Mouse (Mus musculus) T-cell, adult 2 months (primary cell): ENCODE results near the gene Slc35b2.

ENCODE experiments used
- DNase-seq: peaks from one replicate; pipeline ENCODE4 v3.0.0; 2022; ENCODE audit warnings: low spot score

Slc35b2 gene

DNA sequence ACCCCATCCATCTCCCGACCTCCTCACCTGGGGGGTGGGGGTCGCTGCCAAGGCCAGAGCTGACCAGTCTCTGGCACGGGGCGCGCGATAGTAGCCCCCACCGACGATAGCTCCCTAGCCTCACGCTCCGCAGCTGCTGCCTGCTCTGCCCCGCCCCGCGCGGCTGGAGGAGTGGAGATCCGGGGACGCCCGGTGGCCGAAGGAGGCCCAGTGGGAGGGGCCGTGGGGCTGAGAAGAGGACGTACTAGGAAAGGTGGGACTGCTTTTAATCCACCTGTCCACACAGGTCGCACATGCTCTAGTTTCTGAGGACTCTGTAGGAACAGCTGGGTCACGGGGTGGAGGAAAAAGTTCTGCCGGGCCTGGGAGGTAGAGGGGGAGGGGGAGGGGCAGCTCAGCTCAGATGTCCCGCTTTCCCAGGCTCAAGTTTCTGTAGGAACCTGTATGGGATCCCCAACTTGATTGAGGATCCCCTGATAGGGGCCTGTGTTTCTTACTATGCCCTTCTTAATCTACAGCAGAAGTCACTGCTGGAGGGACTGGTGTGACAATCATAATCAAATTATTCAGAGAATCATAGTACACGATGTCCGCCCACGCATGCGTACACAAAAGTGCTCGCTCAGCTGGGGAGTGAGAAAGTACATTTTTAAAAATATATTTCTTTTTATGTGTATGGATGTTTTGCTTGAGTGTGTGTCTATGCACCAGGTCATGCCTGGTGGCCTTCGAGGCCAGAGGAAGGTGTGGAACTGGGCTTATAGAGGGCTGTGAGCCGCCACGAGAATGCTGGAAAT lies 36.0 kb downstream of the Slc35b2 start, which contains the start of gene Slc29a1:
TSS of gene Slc29a1 (minus strand) at position 161 of the 797 bp plus-strand sequence.
- DNase-seq, result no peak

- DNase-seq, result no peak
Observed at GRCm38 (mm10) chr17:45600267-45600666, 36.6 kb downstream of the Slc35b2 start.

DNA sequence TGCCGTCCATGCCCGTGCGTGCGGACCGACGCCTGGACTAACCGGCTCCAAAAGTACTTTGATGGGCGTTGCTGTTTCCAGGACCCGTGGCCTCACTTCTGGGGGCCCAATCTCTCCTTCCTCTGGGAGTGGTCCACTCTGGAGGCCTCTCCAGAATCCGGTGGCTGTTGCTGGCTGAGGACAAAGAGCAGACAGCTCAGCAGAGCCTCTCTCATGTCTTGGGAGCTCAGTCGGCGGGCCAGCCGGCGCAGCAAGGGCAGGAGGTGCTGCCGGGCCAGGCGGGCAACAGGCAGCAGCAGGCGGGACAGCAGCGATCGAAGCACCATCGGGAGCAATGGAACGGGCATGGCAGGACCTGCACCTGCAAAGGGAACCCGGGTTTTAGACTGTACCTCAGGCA lies 37.7 kb downstream of the Slc35b2 start:
- no peak for DNase-seq

- DNase-seq, result no peak
Observed at GRCm38 (mm10) chr17:45601877-45602304, 38.2 kb downstream of the Slc35b2 start, which contains the start of gene Mymx. Gene Mymx, minus strand, starts transcription at chr17:45602102.

DNA sequence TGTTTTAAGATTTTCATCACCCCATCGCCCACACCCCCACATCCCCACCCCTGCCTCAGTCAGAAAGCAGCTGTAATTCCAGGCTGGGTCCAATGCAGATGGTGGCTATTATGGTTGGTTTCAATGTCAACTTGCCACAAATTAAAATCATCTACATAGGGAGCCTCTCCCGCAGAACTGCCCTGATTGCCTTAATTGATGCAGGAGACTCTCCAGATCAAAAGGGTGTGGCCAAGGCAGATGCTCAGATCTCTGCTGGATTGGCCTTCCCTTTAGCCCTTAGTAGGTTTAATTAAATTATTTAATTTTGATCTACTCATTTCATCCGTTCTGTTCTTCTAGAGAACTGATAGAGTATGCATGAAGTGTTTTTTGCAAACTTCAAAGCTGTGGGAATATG lies 39.3 kb downstream of the Slc35b2 start:
- DNase-seq, result no peak

GRCm38 (mm10) chr17:45606992-45607879 lies 43.6 kb downstream of the Slc35b2 start:
- DNase-seq, result no peak

DNA sequence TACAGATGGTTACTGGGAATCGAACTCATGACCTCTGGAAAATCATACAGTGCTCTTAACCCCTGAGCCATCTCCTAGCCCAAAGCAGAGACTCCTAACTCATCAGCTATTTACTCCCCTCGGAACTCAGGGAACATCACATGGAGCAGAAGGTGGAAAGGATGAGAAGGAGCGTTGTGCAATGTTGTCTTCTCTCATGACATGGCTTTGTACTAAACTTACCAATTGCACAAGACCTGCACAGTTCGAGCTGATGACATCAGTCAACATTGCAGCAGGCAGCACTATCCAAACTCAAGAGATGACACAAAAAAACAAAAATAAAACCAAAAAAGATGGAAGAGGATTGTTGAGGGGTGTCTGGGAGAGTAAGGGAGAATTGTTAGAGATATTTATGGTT lies 44.7 kb downstream of the Slc35b2 start:
- DNase-seq, result no peak

DNA sequence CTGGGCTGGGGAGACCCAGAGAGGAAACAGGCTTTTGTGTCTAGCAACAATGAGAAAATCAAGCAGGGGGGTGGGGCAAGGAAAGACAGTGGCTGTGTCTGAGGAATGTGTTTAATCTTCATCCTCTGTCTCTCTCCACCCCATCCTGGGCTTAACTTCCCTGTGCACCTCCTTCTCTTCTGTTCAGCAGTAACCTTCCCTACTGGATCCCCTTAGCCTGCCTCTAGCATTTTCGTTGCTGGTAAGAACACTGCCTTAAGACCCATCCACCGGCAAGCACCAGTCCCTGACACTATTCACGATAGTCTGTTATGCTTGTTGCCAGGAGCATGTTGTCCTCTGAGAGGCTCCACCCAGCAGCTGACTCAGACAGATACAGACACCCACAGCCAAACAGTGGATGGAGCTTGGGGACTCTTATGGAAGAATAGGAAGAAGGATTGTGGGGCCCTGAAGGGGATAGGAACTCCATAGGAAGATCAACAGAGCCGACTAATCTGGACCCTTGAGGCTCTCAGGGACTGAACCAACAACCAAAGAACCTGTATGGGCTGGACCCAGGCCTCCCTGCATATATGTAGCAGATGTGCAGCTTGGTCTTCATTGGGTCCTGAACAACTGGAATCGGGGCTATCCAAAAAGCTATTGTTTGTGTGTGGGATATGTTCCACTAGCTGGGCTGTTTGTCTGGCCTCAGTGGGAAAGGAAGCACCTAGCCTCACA lies 46.6 kb downstream of the Slc35b2 start:
- no peak for DNase-seq

- no peak for DNase-seq
Observed at GRCm38 (mm10) chr17:45612008-45612407, 48.3 kb downstream of the Slc35b2 start.

DNA sequence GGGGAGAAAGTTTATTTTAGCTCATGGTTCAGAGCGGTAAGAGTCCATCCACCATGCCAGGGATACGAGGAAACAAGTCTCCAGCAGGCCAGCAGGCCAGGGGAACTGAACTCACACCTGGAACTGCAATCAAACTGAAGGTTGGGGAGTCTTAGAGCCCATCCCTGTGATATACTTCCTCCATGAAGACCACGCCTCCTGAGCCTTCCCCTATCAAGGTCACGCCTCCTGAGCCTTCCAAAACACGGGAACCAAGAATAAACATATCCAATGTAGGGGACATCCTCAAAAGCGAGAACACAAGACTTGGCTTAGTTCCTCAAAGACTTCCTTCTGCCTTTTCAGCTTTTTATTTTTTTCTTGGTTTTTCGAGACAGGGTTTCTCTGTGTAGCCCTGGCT lies 49.2 kb downstream of the Slc35b2 start:
- no peak for DNase-seq

- no peak for DNase-seq
Observed at GRCm38 (mm10) chr17:45616046-45616650, 52.5 kb downstream of the Slc35b2 start.

DNA sequence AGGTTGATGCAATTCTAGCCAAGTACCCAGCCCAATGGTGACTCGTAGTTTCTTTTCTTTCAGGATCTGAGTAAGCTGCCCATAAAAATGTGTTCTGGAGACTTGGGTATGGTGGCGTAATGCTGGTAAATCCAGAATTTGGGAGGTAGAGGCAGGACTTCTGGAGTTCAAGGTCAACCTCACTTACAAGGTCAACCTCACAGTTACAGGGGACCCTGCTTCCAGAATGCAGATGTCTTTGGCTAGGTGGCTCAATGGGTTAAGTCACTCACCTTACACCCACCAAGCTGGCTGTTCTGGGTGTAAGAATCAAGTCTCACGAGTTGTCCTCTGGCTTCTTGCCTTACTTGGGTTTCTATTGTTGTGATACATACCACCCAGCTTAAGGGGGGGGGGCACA lies 53.0 kb downstream of the Slc35b2 start:
- no peak for DNase-seq
